Mouse (Mus musculus) midbrain, embryonic 10.5 days (tissue): ENCODE data around the gene Gm49776. TPM values are rescaled to one million over a fixed set of nuclear protein-coding genes. Genes with fewer than 3 reads are reported as not detected.
"Not testable (repeated sequence)": the region's sequence is repeated elsewhere in the genome, so short reads cannot be mapped to it uniquely, and the experiment has no call there.

Experiments
- DNase-seq: peaks from one replicate; pipeline ENCODE4 v3.0.0-alpha.2; 2017; ENCODE audit warnings: low spot score
- H3K27ac ChIP-seq: fragments of 300-500 bp; sonication (generic); replicated peaks from 2 replicates; pipeline ENCODE4 v1.5.1; 2016; ENCODE audit warnings: mild to moderate bottlenecking
- H3K27me3 ChIP-seq: fragments of 300-500 bp; sonication (generic); 2 replicates; pipeline ENCODE4 v1.6.1; 2016; ENCODE audit warnings: low read depth, mild to moderate bottlenecking; ENCODE audit not compliant: poor library complexity, severe bottlenecking
- H3K36me3 ChIP-seq: fragments of 300-500 bp; sonication (generic); 2 replicates; pipeline ENCODE4 v1.6.1; 2016; ENCODE audit warnings: mild to moderate bottlenecking, moderate library complexity
- H3K4me1 ChIP-seq: fragments of 300-500 bp; sonication (generic); 2 replicates; pipeline ENCODE4 v1.6.1; 2016
- H3K4me3 ChIP-seq: fragments of 300-500 bp; sonication (generic); 2 replicates; pipeline ENCODE4 v1.5.1; 2016; ENCODE audit warnings: mild to moderate bottlenecking, moderate library complexity
- H3K9me3 ChIP-seq: fragments of 300-500 bp; sonication (generic); replicated peaks from 2 replicates; pipeline ENCODE4 v1.6.1; 2016; ENCODE audit warnings: mild to moderate bottlenecking
- WGBS: fragments of 180-500 bp; shearing (Covaris S2); methylation state at CpG from one replicate; pipeline ENCODE4 v1.1.7; 2016; 5-methylcytosine and 5-hydroxymethylcytosine counted together
- polyA plus RNA-seq: library from polyadenylated mRNA; unstranded; fragments of >200 nt; fragmentation: Nextera tagmentation; extraction: Ambion mirVana; gene quantifications from 2 replicates; pipeline ENCODE4 v1.2.1, GENCODE M21; 2016

Gene Gm49776
- 1.9 and 2.2 TPM in 2 replicates for polyA plus RNA-seq

DNA sequence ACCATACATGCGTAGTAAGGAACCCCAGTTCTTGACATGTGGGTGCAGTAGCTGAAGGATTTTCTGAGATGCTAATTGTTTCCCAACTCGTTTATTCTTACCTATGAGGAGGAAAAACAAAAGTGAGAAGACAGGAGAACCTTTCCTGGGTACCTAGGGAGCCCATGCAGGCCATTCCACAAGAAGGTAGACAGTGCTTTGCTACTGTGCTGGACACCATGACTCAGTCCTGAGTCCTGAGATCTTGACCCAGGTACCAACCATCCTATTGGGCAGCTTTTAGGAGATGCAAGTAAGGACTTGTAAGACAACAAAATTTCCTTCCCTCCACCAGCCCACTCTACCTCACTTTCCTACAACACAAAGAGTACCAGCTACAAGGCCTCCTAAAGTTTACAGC lies at the start of gene Gm49776:
Gene Gm49776, minus strand, starts transcription at position 101 of the 400 bp plus-strand sequence.
- H3K9me3 ChIP-seq: no peaks in the 10 kb centered on the region
- no peak for DNase-seq
- H3K4me3 ChIP-seq: no peak within 1 kb of the TSS
- WGBS: 93% methylated on average over 2 of the region's 2 CpGs
- no peak within 1 kb of the TSS for H3K27ac ChIP-seq
- H3K27me3 ChIP-seq: no peaks in the 10 kb centered on the region
- peaks cover 98% of the 10 kb centered on the region for H3K36me3 ChIP-seq
- H3K4me1 ChIP-seq: no peaks in the 10 kb centered on the region

DNA sequence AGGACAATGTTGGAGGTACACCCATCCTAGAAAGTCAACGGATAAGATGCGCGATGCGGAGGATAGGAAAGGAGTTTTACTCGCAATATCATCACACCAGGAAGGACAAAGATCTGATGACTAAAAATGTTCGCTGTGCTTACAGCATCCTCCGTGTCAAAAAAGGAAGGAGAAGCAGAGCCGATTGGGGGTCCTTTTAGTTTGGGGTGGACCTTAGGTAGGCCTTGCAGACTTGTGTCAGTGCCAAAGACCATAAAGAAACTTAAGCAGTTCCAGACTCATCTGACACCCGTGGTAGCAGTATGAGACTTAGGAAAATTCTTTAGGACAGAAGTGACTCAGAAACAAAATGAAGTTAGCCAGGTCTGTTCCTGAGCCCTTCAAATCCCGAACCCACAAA lies 31.5 kb upstream of the Gm49776 start:
- H3K36me3 ChIP-seq: peaks cover 28% of the 10 kb centered on the region
- DNase-seq, H3K27me3 ChIP-seq, H3K9me3 ChIP-seq: not testable (repeated sequence)
- H3K4me3 ChIP-seq: peak overlapping the region; percentile 100
- H3K27ac ChIP-seq: peak overlapping the region; percentile 100
- H3K4me1 ChIP-seq: peaks cover 29% of the 10 kb centered on the region
- 7% methylated on average over 10 of the region's 10 CpGs for WGBS

DNA sequence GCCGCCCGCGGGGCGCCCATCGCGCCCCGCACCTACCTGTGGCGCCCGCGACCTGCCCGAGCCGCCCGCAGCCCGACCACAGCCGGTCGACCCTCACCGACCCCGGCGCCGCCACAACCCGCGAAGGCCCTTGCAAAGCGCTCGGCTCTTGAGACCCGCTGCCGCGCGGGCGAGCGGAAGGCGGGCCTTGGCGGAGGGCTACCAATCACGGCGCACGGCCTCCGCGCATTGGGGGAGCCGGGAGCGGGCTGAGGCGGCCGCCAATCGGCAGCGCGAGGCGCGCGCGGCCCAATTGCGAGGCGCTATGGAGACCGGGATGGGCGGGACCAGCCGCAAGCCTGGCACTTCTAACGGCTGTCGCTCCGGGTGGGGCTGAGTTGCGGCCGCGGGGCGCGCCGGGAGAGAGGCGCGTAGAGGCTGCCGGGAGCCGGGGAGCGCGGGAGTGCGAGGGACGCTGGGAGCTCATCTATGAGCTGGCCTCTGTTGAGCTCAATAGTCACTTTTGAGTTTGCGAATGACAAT lies 31.0 kb upstream of the Gm49776 start, which contains the start of gene Dgcr8:
Gene Dgcr8, minus strand, starts transcription at position 180 of the 522 bp plus-strand sequence.
- WGBS: under 1% methylated on average over 67 of the region's 71 CpGs
- H3K27ac ChIP-seq: peak within 1 kb of the TSS; percentile 100
- no peaks in the 10 kb centered on the region for H3K27me3 ChIP-seq
- peak within 1 kb of the TSS; percentile 100 for H3K4me3 ChIP-seq
- no peaks in the 10 kb centered on the region for H3K9me3 ChIP-seq
- peak; percentile 99 for DNase-seq
- peaks cover 29% of the 10 kb centered on the region for H3K4me1 ChIP-seq
- H3K36me3 ChIP-seq: peaks cover 32% of the 10 kb centered on the region

DNA sequence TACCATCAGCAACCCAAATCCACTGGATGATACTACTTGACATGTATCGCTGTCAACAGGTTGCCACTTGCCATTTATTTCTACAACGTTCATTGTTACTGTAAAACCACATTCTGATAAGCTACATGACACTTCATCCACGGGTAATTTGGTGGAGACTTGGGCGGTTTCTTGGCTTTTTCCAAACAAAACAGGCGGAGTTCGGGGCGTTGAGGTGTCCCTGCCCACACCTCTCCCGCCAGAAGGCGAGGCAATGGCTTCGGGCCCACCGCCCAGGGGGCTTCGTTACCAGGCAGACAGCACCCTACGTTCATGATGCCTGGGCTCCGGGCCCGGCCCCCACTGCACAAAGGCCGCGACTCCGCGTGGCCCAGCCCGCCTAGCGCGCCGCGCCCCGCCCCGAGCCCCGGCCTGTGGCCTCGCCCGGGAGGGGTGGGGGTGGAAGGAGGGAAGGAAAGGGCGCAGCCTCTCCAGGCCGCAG lies 30.5 kb upstream of the Gm49776 start:
- Histone ChIP-seq H3K36me3 (peaks cover 38% of the 10 kb centered on the region), H3K9me3 (no peaks in the 10 kb centered on the region), H3K27ac (peak overlapping the region; percentile 100), H3K4me3 (peak overlapping the region; percentile 100), H3K4me1 (peaks cover 29% of the 10 kb centered on the region), H3K27me3 (no peaks in the 10 kb centered on the region)
- WGBS: under 1% methylated on average over 30 of the region's 31 CpGs
- no peak for DNase-seq

DNA sequence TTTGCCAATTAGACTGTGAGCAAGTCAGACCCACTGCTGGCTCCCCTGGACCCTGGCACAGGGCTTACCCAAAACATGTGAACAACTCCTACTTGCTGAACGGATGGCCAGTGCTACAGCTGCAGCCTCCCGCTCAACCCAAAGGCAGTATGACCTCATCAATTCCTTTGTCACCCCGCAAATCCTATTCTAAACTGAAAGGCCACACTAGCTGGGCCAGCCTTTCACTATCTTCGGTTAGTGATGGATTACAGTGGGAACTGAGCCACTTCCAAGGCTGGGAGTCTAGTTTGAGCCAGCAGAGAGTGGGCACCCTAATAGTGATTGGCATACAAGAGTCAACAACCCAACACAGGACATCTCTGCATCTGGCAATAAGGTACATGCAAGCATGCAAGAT lies 30.0 kb upstream of the Gm49776 start:
- Histone ChIP-seq H3K4me3 (peak overlapping the region; percentile 100), H3K27me3 (no peaks in the 10 kb centered on the region), H3K4me1 (peaks cover 29% of the 10 kb centered on the region), H3K9me3 (no peaks in the 10 kb centered on the region), H3K27ac (peak overlapping the region; percentile 100), H3K36me3 (peaks cover 42% of the 10 kb centered on the region)
- DNase-seq: peak; percentile 46
- WGBS: 3% methylated on average over 4 of the region's 4 CpGs

DNA sequence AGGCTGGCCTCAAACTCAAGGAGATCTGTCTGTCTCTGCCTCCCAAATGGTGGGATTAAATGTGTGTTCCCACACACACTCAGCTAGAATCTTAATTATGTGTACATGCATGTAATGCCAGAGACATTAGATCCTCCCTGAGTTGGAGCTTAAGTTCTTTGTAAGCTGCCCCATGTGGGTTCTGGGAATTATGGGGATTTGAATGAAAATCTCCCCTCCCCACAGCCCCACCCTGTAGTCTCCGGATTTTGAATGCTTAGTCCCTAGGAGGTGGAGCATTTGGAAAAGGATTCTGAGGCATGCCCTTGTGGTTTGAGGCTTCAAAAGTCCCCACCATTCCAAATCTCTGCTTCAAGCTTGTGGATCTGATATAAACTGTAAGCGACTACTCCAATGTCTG lies 17.0 kb upstream of the Gm49776 start:
- Histone ChIP-seq H3K27me3 (no peaks in the 10 kb centered on the region), H3K9me3 (no peaks in the 10 kb centered on the region), H3K4me3 (no peak overlapping the region), H3K27ac (no peak overlapping the region), H3K4me1 (no peaks in the 10 kb centered on the region), H3K36me3 (peaks cover 100% of the 10 kb centered on the region)
- DNase-seq: no peak
- 82% methylated on average over 2 of the region's 2 CpGs for WGBS

DNA sequence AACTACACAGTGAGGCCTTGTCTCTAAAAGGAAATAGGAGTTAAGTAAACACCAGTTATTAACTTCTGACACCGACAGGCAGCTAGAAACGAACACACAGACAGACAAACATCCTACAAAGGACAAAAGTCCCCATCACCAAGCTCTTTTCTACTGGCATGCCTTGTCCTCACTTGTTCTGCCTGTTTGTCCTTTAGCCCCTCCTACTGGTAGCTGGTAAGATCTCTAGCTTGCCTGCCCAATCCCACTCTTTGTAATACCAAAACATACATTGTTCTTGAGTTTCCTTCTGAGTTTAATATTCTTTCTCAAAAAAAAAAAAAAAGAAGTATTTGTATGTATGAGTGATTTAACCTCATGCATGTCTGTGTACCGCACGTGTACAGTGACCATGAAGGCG lies 10.1 kb upstream of the Gm49776 start:
- Histone ChIP-seq H3K27ac (no peak overlapping the region), H3K4me1 (no peaks in the 10 kb centered on the region), H3K36me3 (peaks cover 97% of the 10 kb centered on the region), H3K4me3 (no peak overlapping the region), H3K27me3 (no peaks in the 10 kb centered on the region), H3K9me3 (no peaks in the 10 kb centered on the region)
- no peak for DNase-seq
- WGBS: 95% methylated on average over 5 of the region's 5 CpGs

DNA sequence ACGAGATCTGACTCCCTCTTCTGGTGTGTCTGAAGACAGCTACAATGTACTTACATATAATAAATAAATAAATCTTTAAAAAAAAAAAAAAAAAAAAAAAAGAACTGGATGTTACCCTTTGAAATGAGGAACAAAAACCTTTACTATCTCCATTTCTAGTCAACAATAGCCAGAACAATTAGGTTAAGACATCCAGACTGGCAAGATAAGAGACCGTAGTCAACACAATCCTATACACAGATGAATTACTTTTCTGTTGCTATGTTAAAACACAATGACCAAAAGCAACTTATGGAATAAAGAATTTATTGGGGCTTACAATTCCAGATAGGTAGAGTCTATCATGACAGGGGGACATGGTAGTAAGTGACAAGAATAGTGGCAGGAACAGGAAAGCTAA lies 6.9 kb upstream of the Gm49776 start:
- Histone ChIP-seq H3K27ac (no peak overlapping the region), H3K4me3 (no peak overlapping the region), H3K9me3 (no peaks in the 10 kb centered on the region), H3K36me3 (peaks cover 97% of the 10 kb centered on the region), H3K4me1 (no peaks in the 10 kb centered on the region), H3K27me3 (no peaks in the 10 kb centered on the region)
- no peak for DNase-seq
- 95% methylated on average over 2 of the region's 2 CpGs for WGBS

DNA sequence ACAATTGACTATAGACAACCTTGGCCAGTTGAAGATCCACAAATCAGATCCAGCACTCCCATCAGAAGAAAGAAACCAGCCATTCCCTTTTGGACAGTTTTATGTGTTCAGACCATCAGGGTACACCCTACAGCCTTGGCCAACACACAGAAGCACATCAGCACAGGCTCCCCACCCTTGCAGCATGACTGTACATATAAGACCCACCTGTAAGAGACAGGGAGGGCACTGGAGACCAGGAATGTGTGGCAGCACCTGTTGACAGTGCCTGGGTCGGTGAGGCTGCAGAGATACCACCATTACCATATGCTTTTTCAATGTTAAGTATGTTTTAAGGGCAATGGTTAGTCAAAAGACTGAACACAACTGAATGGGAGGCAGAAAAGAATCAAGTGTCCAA lies 4.3 kb downstream of the Gm49776 start:
- Histone ChIP-seq H3K36me3 (peaks cover 91% of the 10 kb centered on the region), H3K27me3 (no peaks in the 10 kb centered on the region), H3K27ac (no peak overlapping the region), H3K4me1 (peaks cover 28% of the 10 kb centered on the region), H3K9me3 (no peaks in the 10 kb centered on the region), H3K4me3 (no peak overlapping the region)
- 93% methylated on average over 1 of the region's 1 CpGs for WGBS
- DNase-seq: no peak

DNA sequence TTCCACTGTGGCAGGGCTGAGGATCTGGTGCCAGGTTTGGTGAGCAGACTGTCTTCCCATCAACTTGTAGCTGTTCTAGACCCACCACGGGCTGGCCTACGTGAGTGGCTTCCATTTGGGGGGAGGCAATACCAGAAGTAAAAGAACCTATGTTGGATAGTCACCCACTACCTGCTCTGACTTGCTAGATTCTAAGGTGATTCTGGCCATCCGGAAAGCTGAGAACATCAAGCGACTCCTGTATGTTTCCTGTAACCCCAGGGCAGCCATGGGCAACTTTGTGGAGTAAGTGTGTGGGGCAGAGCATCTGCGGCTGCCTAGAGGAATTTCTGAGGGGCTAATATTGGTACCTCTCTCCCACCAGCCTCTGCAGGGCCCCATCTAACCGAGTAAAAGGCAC lies 5.4 kb downstream of the Gm49776 start:
- Histone ChIP-seq H3K27me3 (no peaks in the 10 kb centered on the region), H3K27ac (no peak overlapping the region), H3K4me1 (peaks cover 28% of the 10 kb centered on the region), H3K9me3 (no peaks in the 10 kb centered on the region), H3K36me3 (peaks cover 81% of the 10 kb centered on the region), H3K4me3 (no peak overlapping the region)
- 83% methylated on average over 6 of the region's 6 CpGs for WGBS
- DNase-seq: no peak

DNA sequence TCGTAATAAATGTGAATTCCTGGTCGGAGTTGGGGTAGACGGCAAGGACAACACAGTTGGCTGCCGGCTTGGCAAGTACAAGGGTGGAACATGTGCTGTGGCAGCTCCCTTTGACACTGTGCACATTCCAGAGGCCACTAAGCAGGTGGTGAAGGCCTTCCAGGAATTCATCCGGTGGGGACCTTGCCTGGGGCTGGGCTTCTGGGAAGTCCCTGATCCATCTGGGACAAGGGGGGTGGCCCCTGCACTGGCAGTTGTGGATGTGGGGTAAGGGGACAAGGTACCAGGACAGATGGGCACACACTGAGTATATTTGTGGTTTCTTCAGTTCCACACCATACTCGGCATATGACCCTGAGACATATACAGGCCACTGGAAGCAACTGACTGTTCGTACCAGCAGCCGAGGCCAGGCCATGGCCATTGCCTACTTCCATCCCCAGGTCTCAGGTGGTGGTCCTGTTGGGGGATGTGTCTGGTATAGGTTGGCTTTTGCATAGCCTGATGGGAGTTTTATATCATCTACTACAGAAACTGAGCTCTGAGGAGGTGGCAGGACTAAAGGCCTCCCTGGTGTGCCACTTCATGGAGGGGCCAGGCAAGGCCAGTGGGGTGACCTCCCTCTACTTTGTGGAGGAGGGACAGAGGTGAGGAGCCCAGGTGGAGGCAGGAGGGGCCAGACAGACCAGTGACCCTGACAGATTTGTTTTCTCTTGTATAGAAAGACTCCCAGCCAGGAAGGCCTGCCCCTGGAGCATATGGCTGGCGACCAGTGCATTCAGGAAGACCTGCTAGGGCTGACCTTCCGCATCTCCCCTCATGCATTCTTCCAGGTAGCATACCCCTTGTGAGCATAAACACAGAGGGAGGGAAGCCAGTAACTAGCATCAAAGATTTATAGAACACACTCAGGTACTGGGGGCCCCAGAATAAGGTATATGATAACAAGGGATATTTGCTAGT lies 7.0 kb downstream of the Gm49776 start:
- H3K4me3 ChIP-seq: peak overlapping the region; percentile 78
- H3K36me3 ChIP-seq: peaks cover 76% of the 10 kb centered on the region
- H3K4me1 ChIP-seq: peaks cover 41% of the 10 kb centered on the region
- WGBS: 83% methylated on average over 10 of the region's 10 CpGs
- H3K27me3 ChIP-seq: no peaks in the 10 kb centered on the region
- DNase-seq: peak; percentile 43
- no peak overlapping the region; the same call in 1 of the 2 replicates for H3K27ac ChIP-seq
- H3K9me3 ChIP-seq: no peaks in the 10 kb centered on the region

DNA sequence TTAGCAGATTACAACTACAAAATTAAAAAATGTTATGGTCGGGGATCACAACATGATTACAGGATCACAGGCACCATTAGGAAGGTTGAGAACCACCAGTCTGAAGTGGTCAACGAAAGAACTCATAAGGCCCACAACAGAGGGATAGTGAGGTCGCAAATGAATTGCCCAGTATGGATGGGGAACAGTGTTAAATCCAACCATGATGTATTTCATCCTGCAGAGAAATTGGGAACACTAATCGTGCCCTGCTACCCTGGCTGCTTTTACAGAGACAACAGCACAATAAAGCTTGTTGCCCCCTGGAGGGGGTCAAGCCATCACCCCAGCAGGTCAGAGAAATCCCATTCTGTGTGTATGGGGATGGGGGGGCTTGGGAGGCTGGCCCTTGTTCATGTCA lies 7.9 kb downstream of the Gm49776 start:
- H3K4me1 ChIP-seq: peaks cover 50% of the 10 kb centered on the region
- DNase-seq: no peak
- peaks cover 76% of the 10 kb centered on the region for H3K36me3 ChIP-seq
- 62% methylated on average over 4 of the region's 4 CpGs for WGBS
- H3K4me3 ChIP-seq: peak overlapping the region; percentile 78
- H3K9me3 ChIP-seq: no peaks in the 10 kb centered on the region
- H3K27me3 ChIP-seq: no peaks in the 10 kb centered on the region
- H3K27ac ChIP-seq: peak overlapping the region; percentile 98
